Mouse (Mus musculus) liver, adult 2 months (tissue): Measurements from ENCODE around the gene Enkd1.

Source experiments
- CTCF ChIP-seq: fragments of 200-500 bp; IDR thresholded peaks from 2 replicates; pipeline ENCODE4 v1.5.1; 2011; ENCODE audit warnings: low read depth, low read length, control low read depth
- POLR2A ChIP-seq: fragments of 200-500 bp; IDR thresholded peaks from 2 replicates; pipeline ENCODE4 v1.6.1; 2011; ENCODE audit warnings: low read length, control low read depth; ENCODE audit not compliant: insufficient read depth; ENCODE audit errors: extremely low read depth

- TF ChIP-seq CTCF: no peak
- TF ChIP-seq POLR2A: no peak
Observed at GRCm38 (mm10) chr8:105697196-105697780, 10.7 kb downstream of the Enkd1 start.
